Mouse (Mus musculus): ENCODE measurements around the gene Ube2d1. TPM values are rescaled to one million over a fixed set of nuclear protein-coding genes. Genes with fewer than 3 reads are reported as not detected.

The Ube2d1 gene
- polyA plus RNA-seq, 1 experiment from 2014 or later, result 95.1 TPM

DNA sequence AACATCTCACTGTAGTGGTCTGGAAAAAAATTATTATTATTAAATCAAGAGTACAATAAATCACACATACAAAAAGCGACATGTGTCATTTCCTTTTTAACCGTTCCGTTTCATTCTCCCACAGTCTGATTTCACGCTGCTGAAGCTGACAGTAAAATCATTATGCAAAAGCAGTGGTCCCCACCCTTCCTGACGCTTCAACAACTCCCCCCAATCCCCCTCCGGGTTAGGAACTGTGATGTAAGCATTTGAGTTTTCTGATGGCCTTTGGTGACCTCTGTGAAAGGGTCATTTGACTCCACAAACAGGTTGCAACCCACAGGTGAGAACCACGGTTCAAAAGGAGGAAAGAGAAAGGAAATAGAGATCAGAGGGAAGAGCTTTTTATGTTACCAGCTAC lies 38.1 kb downstream of the Ube2d1 start:
- DNase-seq (ENCODE audit: extremely low spot score, low spot score), result no peak
- H3K4me1 ChIP-seq, result no peaks in the 10 kb centered on the region
- no peak overlapping the region for H3K27ac ChIP-seq
- no peaks in the 10 kb centered on the region for H3K9me3 ChIP-seq
- WGBS, result 69% methylated on average over 7 of the region's 7 CpGs
- no peak overlapping the region for H3K4me3 ChIP-seq
- no peaks in the 10 kb centered on the region for H3K27me3 ChIP-seq (ENCODE audit: poor library complexity, severe bottlenecking)
- H3K36me3 ChIP-seq (replicated peaks), result no peaks in the 10 kb centered on the region

DNA sequence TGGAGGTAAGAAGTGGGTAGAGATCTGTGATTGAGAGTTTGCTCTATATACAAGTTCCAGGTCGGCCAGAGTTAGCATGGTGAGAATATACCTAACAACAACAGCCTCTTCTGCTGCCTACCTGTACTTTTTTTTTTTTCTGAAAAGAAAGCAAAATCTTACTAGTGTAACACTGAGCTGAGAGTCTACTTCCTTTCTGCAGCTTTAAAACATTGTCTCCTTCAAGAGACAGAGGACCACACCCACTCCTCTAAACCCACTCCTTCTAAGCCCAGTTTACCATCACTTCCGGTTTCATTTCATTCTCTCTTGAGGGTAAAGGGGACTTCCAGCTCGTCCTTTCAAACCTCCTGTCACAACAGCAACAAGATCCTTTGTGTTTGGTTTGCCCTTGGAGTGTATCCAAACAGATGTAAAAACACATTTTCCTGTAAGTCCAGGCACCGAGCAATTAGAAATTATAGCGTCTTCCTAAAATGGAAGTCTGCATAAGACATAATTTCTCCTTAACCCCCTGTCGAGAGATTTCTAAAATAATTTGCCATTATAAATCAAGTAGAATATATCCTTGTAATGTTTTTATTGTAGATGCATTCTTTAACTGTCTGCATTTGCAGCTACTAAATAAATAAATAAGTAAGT lies 45.5 kb downstream of the Ube2d1 start:
- Histone ChIP-seq H3K9me3 (no peaks in the 10 kb centered on the region), H3K4me3 (no peak overlapping the region), H3K36me3 (replicated peaks) (peaks cover 15% of the 10 kb centered on the region), H3K27me3 (ENCODE audit: poor library complexity, severe bottlenecking) (no peaks in the 10 kb centered on the region), H3K27ac (no peak overlapping the region), H3K4me1 (peaks cover 21% of the 10 kb centered on the region)
- WGBS, result 79% methylated on average over 6 of the region's 6 CpGs
- no peak for DNase-seq (ENCODE audit: extremely low spot score, low spot score)

DNA sequence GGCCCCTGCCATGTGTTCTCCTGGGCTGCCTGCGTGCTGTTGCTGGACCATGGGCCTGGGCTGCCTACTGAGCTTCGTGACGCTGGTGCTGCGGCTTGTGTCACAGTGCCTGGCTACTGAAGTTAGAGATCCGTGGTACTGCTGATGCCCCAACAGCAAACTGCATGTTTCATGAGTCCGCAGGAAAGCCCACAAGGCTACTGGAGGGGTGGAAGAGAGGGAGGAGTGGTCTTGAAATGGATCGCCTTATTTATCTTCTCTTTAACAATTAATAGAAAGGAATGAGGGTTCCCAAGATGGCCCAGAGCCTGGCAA lies 46.9 kb downstream of the Ube2d1 start, which contains the start of gene Tfam:
TSS of gene Tfam (minus strand) at position 41 of the 315 bp plus-strand sequence.
- Histone ChIP-seq H3K9me3 (no peaks in the 10 kb centered on the region), H3K4me1 (peaks cover 21% of the 10 kb centered on the region), H3K27me3 (ENCODE audit: poor library complexity, severe bottlenecking) (no peaks in the 10 kb centered on the region), H3K27ac (peak within 1 kb of the TSS; percentile 92), H3K4me3 (peak within 1 kb of the TSS; percentile 92), H3K36me3 (replicated peaks) (peaks cover 29% of the 10 kb centered on the region)
- DNase-seq (ENCODE audit: extremely low spot score, low spot score), result no peak
- WGBS, result 8% methylated on average over 7 of the region's 7 CpGs

DNA sequence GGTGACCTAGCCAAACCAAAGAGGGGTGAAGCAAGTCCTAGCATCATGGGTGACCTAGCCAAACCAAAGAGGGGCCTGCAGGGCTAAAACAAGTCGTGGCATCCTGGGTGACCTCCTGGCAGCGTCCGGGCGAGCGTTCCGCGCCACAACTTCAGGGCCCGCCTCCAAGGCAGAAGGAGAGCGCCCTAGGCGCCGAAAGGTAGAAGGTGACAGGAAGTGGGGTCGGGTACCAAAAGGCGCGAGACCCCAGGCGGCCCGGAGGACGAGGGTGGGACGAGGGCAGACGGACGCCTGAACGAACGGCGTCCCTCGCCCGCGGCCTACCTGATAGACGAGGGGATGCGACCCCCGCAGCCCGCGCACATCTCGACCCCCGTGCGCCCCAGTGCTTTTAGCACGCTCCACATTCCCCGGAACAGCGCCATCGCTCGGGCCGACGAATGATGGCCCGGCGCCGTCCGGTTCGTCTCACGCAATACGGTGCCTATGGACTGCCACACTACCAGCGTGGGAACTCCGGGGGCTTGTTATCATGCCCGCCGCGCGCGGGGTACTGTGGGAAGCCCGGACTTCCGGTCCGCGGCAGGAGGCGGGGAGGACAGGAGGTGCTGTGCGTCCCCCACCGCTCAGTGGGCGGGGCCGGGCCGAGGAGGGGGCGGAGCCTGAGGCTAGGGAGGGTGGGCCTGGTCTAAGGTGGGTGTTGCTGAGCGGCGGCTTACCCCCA lies 47.4 kb downstream of the Ube2d1 start:
- peak overlapping the region; percentile 92 for H3K27ac ChIP-seq
- peak overlapping the region; percentile 92 for H3K4me3 ChIP-seq
- peak; percentile 94 for DNase-seq (ENCODE audit: extremely low spot score, low spot score)
- H3K4me1 ChIP-seq, result peaks cover 21% of the 10 kb centered on the region
- WGBS, result under 1% methylated on average over 68 of the region's 68 CpGs
- peaks cover 34% of the 10 kb centered on the region for H3K36me3 ChIP-seq (replicated peaks)
- no peaks in the 10 kb centered on the region for H3K9me3 ChIP-seq
- no peaks in the 10 kb centered on the region for H3K27me3 ChIP-seq (ENCODE audit: poor library complexity, severe bottlenecking)

DNA sequence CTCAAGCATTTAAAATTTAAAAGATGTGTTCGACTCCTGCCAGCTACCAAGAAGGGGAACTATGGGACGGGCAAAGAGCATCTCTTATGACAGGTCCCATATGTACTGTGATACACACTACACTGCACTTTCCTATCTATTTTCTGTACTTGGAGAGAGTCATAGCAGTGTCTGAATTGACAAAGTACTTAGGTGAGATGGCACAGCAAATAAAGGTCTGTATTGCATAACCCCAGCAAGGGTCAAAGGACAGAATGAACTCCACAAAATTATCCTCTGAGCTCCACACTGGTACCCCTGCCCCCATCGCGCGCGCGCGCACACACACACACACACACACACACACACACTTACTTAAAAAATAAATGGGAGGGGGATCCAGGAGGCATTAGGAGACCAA lies 51.0 kb downstream of the Ube2d1 start:
- H3K4me3 ChIP-seq, result no peak overlapping the region
- DNase-seq (ENCODE audit: extremely low spot score, low spot score), result no peak
- H3K4me1 ChIP-seq, result peaks cover 21% of the 10 kb centered on the region
- peaks cover 67% of the 10 kb centered on the region for H3K36me3 ChIP-seq (replicated peaks)
- WGBS, result 96% methylated on average over 8 of the region's 8 CpGs
- H3K27ac ChIP-seq, result no peak overlapping the region
- no peaks in the 10 kb centered on the region for H3K27me3 ChIP-seq (ENCODE audit: poor library complexity, severe bottlenecking)
- H3K9me3 ChIP-seq, result no peaks in the 10 kb centered on the region

DNA sequence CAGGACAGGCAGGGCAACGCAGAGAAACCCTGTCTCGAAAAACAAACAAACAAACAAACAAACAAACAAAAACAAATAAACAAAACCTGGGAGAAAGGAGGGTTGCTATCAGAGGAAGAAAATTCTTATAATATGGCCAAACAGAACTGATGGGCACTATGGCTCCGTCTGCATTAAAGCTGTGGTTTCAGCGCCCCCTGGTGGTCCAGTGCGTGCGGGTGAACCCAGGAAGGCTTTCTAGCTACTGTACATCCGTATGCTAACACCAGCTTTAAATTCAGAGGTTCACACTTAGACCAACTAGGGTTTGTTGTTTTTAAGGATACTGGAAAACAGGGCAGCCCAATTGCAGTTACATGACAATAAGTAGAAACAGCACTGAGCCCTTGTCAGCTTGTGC lies 59.2 kb downstream of the Ube2d1 start:
- H3K4me3 ChIP-seq, result no peak overlapping the region
- H3K27me3 ChIP-seq (ENCODE audit: poor library complexity, severe bottlenecking), result no peaks in the 10 kb centered on the region
- 0 out of 2 replicates have a peak, but pooled peaks cover 3% of the 10 kb centered on the region for H3K9me3 ChIP-seq
- 49% methylated on average over 7 of the region's 7 CpGs for WGBS
- H3K27ac ChIP-seq, result no peak overlapping the region
- H3K4me1 ChIP-seq, result no peaks in the 10 kb centered on the region
- peak; percentile 64 for DNase-seq (ENCODE audit: extremely low spot score, low spot score)
- peaks cover 89% of the 10 kb centered on the region for H3K36me3 ChIP-seq (replicated peaks)

DNA sequence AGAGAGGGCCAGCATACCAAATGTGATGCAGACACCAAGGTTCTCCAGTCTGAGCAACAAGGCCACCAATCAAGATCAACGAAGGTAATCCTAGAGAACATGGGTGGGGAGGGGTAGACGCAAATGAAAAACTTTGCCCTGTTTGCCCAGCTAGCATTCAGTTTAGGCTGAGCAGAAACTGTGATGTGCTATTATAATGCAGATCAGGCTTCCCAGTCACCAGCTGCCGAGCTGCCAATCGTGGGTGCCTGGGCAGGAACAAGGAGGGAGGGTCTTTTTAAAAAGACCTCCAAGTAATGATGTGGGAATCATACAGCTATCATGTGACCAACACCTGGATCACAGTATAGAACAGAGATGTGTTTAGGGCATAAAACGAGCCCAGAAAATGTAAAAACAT lies 62.0 kb downstream of the Ube2d1 start:
- no peak overlapping the region for H3K4me3 ChIP-seq
- no peak overlapping the region for H3K27ac ChIP-seq
- H3K27me3 ChIP-seq (ENCODE audit: poor library complexity, severe bottlenecking), result peaks cover 3% of the 10 kb centered on the region; the same call in 1 of the 2 replicates
- DNase-seq (ENCODE audit: extremely low spot score, low spot score), result no peak
- H3K4me1 ChIP-seq, result no peaks in the 10 kb centered on the region
- 0 out of 2 replicates have a peak, but pooled peaks cover 3% of the 10 kb centered on the region for H3K9me3 ChIP-seq
- 88% methylated on average over 5 of the region's 5 CpGs for WGBS
- H3K36me3 ChIP-seq (replicated peaks), result peaks cover 63% of the 10 kb centered on the region

DNA sequence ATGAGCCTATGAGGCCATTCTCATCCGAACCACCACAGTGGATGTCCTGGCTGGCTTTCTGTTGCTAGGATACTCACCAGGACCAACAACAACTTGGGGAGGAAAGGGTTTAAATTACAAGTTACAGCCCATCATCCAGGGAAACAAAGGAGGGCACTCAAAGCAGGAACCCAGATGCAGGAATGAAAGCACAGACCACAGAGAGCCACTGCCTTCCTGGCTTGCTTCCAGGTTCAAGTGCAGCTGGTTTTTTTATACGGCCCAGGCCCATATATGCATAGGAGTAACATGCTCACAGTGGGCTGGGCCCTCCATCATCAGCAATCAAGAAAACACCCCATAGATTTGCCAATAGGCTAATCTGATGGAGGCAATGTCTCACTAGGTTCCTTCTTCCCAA lies 62.4 kb downstream of the Ube2d1 start:
- Histone ChIP-seq H3K27ac (no peak overlapping the region), H3K27me3 (ENCODE audit: poor library complexity, severe bottlenecking) (peaks cover 3% of the 10 kb centered on the region; the same call in 1 of the 2 replicates), H3K36me3 (replicated peaks) (peaks cover 58% of the 10 kb centered on the region), H3K4me3 (no peak overlapping the region), H3K9me3 (0 out of 2 replicates have a peak, but pooled peaks cover 3% of the 10 kb centered on the region), H3K4me1 (no peaks in the 10 kb centered on the region)
- no peak for DNase-seq (ENCODE audit: extremely low spot score, low spot score)
- WGBS, result 91% methylated on average over 2 of the region's 2 CpGs

DNA sequence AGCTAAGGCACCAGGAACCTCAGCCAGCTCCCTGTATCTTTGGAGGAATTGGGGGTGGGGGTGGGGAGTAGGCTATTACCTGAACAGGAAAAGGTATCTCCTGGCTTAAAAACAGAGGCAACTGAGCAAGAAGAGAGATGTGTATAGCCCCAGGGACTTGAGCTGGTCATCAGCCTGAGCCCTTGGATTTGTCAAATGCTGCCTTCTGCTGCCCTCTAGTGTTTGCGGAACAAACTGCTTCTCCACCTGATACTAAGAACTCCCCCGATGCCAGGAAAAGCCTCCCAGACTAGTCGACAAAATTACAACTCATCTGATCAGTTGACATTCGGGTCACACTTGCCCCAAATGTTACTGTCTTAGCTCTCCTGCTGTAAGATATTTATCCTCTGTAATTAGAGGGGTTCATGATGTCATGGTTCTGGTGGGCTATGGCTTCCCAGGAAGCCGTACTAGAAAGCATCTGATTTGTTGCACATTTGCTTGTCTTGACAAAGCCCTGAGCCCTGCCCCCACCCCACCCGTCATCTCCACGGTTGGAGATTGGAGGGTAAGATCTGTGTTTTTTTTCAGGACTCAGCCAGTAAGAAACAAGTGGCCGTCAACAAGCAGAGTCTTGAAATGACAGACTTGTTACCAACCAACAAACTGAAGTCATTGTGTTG lies 66.7 kb downstream of the Ube2d1 start:
- Histone ChIP-seq H3K4me3 (no peak overlapping the region), H3K4me1 (no peaks in the 10 kb centered on the region), H3K9me3 (0 out of 2 replicates have a peak, but pooled peaks cover 3% of the 10 kb centered on the region), H3K27ac (no peak overlapping the region), H3K36me3 (replicated peaks) (peaks cover 17% of the 10 kb centered on the region), H3K27me3 (ENCODE audit: poor library complexity, severe bottlenecking) (peaks cover 3% of the 10 kb centered on the region; the same call in 1 of the 2 replicates)
- peak; percentile 73 for DNase-seq (ENCODE audit: extremely low spot score, low spot score)
- WGBS, result 24% methylated on average over 8 of the region's 8 CpGs

DNA sequence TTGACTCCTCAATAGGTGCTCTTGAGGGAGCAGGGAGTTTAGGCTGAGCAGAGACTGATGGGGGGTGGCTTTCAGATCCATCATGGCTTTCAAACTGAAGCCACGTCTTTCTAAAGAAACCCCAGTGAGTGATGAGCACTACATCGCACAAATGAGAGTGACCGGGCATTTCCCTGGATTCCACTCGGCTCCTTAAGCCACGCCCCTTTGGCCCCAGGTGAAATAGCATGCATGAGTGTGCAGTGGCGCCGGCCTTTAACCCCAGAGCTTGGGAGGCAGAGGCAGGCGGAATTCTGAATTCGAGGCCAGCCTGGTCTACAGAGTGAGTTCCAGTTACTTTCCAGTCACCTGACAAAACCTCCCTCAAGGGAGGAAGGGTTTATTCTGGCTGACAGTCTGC lies 69.1 kb downstream of the Ube2d1 start:
- H3K4me3 ChIP-seq, result no peak overlapping the region
- no peak overlapping the region for H3K27ac ChIP-seq
- H3K36me3 ChIP-seq (replicated peaks), result no peaks in the 10 kb centered on the region
- DNase-seq (ENCODE audit: extremely low spot score, low spot score), result no peak
- H3K9me3 ChIP-seq, result no peaks in the 10 kb centered on the region
- H3K4me1 ChIP-seq, result no peaks in the 10 kb centered on the region
- 78% methylated on average over 9 of the region's 9 CpGs for WGBS
- peaks cover 3% of the 10 kb centered on the region; the same call in 1 of the 2 replicates for H3K27me3 ChIP-seq (ENCODE audit: poor library complexity, severe bottlenecking)
